Mouse (Mus musculus) bone marrow macrophage, adult 2 months (primary cell): ENCODE measurements around the gene Strn3. TPM values are rescaled to one million over a fixed set of nuclear protein-coding genes. Genes with fewer than 3 reads are reported as not detected.

Experiments
- H3K27ac ChIP-seq: 2 replicates; pipeline ENCODE4 v1.5.1; 2012; ENCODE audit warnings: low read depth, low read length; ENCODE audit not compliant: insufficient read depth
- H3K4me1 ChIP-seq: 2 replicates; pipeline ENCODE4 v1.6.1; 2012; ENCODE audit warnings: low read length; ENCODE audit not compliant: control insufficient read depth, insufficient read depth
- H3K4me3 ChIP-seq: 2 replicates; pipeline ENCODE4 v1.5.1; 2012; ENCODE audit warnings: mild to moderate bottlenecking, low read length, moderate library complexity; ENCODE audit not compliant: insufficient read depth
- CTCF ChIP-seq: IDR thresholded peaks from 2 replicates; pipeline ENCODE4 v1.5.1; 2012; ENCODE audit warnings: low read depth, mild to moderate bottlenecking, low read length, moderate library complexity
- POLR2A ChIP-seq: IDR thresholded peaks from 2 replicates; pipeline ENCODE4 v1.6.1; 2012; ENCODE audit warnings: mild to moderate bottlenecking, low read depth, low read length, borderline replicate concordance
- polyA plus RNA-seq: library from polyadenylated mRNA; stranded (reverse); fragments of >200 nt; gene quantifications from 2 replicates; pipeline ENCODE4 v1.2.4, GENCODE M21; 2012; ENCODE audit not compliant: missing spikeins, insufficient read depth, insufficient read length

Strn3 gene
- 35.1 and 38.2 TPM in 2 replicates for polyA plus RNA-seq

GRCm38 (mm10) chr12:51691845-51692632, at the start of gene Strn3:
Strn3 (minus strand) TSS chr12:51691897.
- TF ChIP-seq POLR2A (peak; percentile 47; the same call in 1 of the 2 replicates), CTCF (no peak)
- Histone ChIP-seq H3K27ac (peak within 1 kb of the TSS; percentile 93), H3K4me3 (peak within 1 kb of the TSS; percentile 99), H3K4me1 (peaks cover 27% of the 10 kb centered on the region)

- no peak overlapping the region for H3K27ac ChIP-seq
- H3K4me3 ChIP-seq, result no peak overlapping the region
- peaks cover 3% of the 10 kb centered on the region; the same call in 1 of the 2 replicates for H3K4me1 ChIP-seq
- TF ChIP-seq CTCF, result no peak
- no peak for TF ChIP-seq POLR2A
Observed at GRCm38 (mm10) chr12:51736807-51737206, 45.1 kb upstream of the Strn3 start.

- H3K27ac ChIP-seq, result no peak overlapping the region
- no peak overlapping the region for H3K4me3 ChIP-seq
- TF ChIP-seq POLR2A (no peak), CTCF (no peak)
- H3K4me1 ChIP-seq, result peaks cover 3% of the 10 kb centered on the region; the same call in 1 of the 2 replicates
Observed at GRCm38 (mm10) chr12:51736381-51736780, 44.7 kb upstream of the Strn3 start.

- Histone ChIP-seq H3K27ac (no peak overlapping the region), H3K4me1 (peaks cover 4% of the 10 kb centered on the region), H3K4me3 (no peak overlapping the region)
- TF ChIP-seq POLR2A (no peak), CTCF (no peak)
Observed at GRCm38 (mm10) chr12:51735840-51736271, 44.2 kb upstream of the Strn3 start.

GRCm38 (mm10) chr12:51734605-51735211, 43.0 kb upstream of the Strn3 start:
- no peak overlapping the region for H3K4me3 ChIP-seq

GRCm38 (mm10) chr12:51729827-51730226, 38.1 kb upstream of the Strn3 start:
- no peak overlapping the region for H3K4me3 ChIP-seq
- H3K4me1 ChIP-seq, result peaks cover 21% of the 10 kb centered on the region
- H3K27ac ChIP-seq, result peak overlapping the region; percentile 75; the same call in 1 of the 2 replicates
- no peak for TF ChIP-seq CTCF
- no peak for TF ChIP-seq POLR2A

More at GRCm38 (mm10) chr12:51734605-51735211, 43.0 kb upstream of the Strn3 start:
- Histone ChIP-seq H3K4me1 (peaks cover 10% of the 10 kb centered on the region), H3K27ac (no peak overlapping the region)
- TF ChIP-seq POLR2A (no peak), CTCF (no peak)

- Histone ChIP-seq H3K4me3 (no peak overlapping the region), H3K27ac (peak overlapping the region; percentile 75), H3K4me1 (peaks cover 21% of the 10 kb centered on the region)
- TF ChIP-seq POLR2A (no peak), CTCF (no peak)
Observed at GRCm38 (mm10) chr12:51729058-51729457, 37.4 kb upstream of the Strn3 start.

GRCm38 (mm10) chr12:51721836-51722235, 30.1 kb upstream of the Strn3 start:
- Histone ChIP-seq H3K4me1 (peaks cover 8% of the 10 kb centered on the region), H3K27ac (no peak overlapping the region), H3K4me3 (no peak overlapping the region)
- no peak for TF ChIP-seq CTCF
- TF ChIP-seq POLR2A, result no peak

GRCm38 (mm10) chr12:51718617-51719016, 26.9 kb upstream of the Strn3 start:
- Histone ChIP-seq H3K4me3 (no peak overlapping the region), H3K4me1 (peaks cover 8% of the 10 kb centered on the region), H3K27ac (peak overlapping the region; percentile 36)
- no peak for TF ChIP-seq CTCF
- no peak for TF ChIP-seq POLR2A

- no peak for TF ChIP-seq POLR2A
- no peak for TF ChIP-seq CTCF
- Histone ChIP-seq H3K4me1 (peaks cover 5% of the 10 kb centered on the region; the same call in 1 of the 2 replicates), H3K27ac (no peak overlapping the region), H3K4me3 (no peak overlapping the region)
Observed at GRCm38 (mm10) chr12:51712685-51713084, 21.0 kb upstream of the Strn3 start.
